Mouse (Mus musculus) heart, postnatal 0 days (tissue): ENCODE measurements around the gene Trmt13.

Source experiments
- CTCF ChIP-seq: IDR thresholded peaks from 2 replicates; pipeline ENCODE4 v1.5.1; 2016; ENCODE audit warnings: antibody characterized with exemption, control low read depth, low read depth
- EP300 ChIP-seq: IDR thresholded peaks from 2 replicates; pipeline ENCODE4 v1.6.1; 2016; ENCODE audit warnings: antibody characterized with exemption, low read depth

- TF ChIP-seq CTCF, result no peak
- TF ChIP-seq EP300, result no peak
Observed at GRCm38 (mm10) chr3:116646387-116646786, 32.0 kb upstream of the Trmt13 start.
